Mouse (Mus musculus) layer of hippocampus, adult 9-11 months (tissue): ENCODE measurements around the gene Hist1h2bb.
"Not testable (repeated sequence)": the region's sequence is repeated elsewhere in the genome, so short reads cannot be mapped to it uniquely, and the experiment has no call there.

ENCODE experiments used
- DNase-seq: peaks from one replicate; pipeline ENCODE4 v3.0.0; 2022

Hist1h2bb gene

DNA sequence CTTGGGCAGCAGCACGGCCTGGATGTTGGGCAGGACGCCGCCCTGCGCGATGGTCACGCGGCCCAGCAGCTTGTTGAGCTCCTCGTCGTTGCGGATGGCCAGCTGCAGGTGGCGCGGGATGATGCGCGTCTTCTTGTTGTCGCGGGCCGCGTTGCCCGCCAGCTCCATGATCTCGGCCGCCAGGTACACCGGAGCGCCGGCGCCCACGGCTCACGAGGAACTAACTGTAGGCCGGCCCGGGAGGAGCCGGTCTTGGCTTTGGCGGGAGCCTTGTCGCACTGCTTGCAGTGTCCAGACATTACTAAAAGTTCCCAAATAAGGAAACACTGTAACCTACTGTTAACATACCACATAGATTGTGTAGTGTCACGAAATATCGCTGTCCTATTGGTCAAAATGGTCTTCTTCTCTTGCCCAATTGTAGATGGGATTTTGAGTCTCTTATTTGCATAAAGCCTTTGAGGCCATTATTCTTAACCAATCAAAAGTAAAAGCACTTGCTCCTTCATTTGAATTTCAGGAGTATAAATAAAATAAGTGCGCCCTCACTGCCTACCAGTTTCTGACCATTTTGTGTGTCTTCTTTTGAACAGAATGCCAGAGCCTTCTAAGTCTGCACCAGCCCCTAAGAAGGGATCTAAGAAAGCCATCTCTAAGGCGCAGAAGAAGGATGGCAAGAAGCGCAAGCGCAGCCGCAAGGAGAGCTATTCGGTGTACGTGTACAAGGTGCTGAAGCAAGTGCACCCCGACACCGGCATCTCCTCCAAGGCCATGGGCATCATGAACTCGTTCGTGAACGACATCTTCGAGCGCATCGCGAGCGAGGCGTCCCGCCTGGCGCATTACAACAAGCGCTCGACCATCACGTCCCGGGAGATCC, at the start of gene Hist1h2bb:
Gene Hist1h2bb, plus strand, starts transcription at position 534 of the 880 bp plus-strand sequence.
- DNase-seq = peak; percentile 88

DNA sequence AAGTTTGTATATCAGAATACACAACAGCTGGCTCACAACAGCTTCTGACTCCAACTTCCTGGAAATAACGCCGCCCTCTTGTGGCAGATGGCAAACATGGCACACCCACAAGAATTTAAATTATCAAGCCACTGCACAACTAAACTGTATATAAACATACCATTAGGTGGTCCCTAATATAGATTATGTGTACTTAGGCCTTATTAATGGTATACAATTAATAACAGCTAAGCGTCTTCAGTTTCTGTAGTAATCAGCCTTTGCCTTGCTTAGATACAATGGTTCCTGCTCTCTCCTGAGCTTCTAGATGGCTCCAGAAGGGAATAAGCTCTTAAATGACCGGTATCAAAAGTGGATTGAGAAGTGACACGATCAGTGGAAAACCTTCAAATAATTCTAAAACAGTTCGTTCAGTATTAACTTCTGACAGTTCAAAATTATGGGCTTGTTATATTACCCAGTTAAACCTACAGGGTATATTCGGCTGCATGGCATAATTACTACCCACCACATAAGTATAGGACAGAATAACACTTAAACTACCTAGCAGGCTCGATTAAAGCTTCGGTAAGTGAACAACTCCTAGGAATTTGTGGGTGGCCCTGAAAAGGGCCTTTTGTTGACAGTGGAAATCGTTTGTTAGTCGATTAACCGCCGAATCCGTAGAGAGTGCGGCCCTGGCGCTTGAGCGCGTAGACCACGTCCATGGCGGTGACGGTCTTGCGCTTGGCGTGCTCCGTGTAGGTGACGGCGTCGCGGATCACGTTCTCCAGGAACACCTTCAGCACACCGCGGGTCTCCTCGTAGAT, 48.8 kb upstream of the Hist1h2bb start:
- no peak for DNase-seq

DNA sequence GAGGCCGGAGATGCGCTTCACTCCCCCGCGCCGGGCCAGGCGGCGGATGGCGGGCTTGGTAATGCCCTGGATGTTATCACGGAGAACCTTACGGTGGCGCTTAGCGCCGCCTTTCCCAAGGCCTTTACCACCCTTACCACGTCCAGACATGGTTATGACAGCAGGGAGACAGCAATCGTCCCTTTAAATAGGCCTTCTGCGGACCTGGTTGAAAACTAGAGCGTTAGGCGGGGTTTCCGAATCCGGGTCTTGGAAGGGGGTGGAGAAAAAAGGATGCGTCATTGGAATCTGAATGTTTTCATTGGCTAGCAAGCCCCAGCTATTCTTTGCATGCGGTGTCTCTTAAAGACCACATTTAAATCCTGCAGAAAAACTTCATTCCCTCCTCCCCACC, 48.2 kb upstream of the Hist1h2bb start, which contains the start of gene Hist1h4c:
Gene Hist1h4c, minus strand, starts transcription at position 155 of the 394 bp plus-strand sequence.
- DNase-seq = peak; percentile 98

DNA sequence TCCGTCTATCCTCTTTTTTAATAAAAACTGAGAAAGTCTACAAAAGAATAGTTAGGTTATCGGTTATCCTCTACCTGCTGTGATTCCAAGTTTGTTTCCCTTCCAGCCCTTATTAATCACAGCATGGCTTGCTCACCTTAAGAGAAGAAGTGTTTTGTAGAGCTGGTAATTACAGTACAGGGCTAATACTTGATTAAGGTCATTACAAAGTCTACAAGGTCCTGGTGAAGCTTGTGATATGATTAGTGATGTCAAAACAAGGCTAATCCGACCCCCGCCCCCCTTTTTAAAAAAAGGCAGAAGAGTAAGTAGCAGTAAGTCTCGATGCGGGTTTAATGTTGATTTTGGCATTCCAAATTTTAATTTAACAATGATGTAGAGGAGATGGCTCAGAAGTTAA, 47.5 kb upstream of the Hist1h2bb start:
- no peak for DNase-seq

DNA sequence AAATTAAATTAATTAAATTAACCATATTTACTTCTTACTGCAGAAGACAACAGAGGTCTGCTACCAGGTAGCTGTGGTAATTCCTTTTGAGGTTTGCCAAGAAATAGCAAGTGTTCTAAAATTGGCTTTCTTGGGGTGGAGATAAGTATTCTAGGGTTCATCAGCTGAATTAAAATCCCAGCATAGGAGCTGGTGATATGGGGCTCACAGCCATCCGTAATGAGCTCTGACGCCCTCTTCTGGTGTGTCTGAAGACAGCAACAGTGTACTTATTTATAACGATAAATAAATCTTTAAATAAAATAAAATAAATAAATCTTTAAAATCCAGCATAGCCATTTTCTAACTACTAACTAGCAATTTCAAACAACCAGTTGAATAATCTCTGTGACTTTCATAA, 46.8 kb upstream of the Hist1h2bb start:
- DNase-seq = no peak

DNA sequence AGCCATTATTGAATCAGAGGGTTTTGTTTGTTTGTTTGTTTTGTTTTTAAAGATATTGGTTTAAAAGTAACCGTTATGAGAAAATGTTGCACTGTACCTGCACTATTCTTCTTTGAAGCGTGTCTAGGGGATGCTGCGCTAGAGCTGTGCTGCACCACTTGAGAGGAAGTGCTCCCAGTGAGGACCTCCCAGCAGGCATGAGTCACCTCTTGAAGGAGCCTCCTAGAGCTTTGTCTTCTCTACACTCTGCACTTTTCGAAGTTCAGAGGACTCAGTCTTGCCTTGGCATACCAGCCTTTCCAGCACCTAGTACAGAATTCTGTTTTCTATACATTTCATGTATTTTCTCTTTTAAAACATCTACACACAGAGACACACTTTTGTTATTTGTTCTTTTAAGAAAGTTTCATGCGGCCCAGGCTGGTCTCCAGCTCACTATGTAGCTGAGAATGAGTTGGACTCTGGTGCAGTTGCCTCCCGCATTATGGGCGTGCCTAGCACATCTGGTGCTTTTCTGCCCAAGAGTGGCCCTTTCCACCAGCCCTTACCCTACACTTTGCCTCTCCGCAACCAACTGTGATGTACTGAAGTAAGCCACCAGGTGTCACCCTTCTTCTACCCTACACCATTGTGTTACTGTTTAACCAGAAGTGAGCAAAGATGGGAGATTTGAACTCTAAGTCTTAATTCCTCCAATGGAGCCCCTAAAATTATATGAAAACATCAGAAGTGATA, 45.6 kb upstream of the Hist1h2bb start:
- peak; percentile 84 for DNase-seq

DNA sequence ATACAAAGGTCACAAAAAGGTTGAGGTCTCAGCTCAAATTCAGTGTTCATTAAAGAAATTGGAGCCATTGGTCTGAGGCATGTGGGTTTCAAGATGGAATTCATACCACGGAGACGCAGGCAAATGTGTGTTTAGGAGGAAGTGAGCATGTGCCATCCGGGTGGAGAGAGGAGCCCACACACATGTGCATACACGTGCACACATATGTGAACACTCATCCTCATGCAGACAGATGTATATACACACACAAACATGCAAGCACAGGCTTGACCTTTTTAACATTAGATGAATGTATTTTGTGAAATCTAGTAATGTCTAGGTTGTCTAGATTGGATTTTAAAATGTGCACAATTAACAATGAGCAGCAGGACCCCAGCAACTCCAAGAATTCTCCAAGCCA, 44.3 kb upstream of the Hist1h2bb start:
- DNase-seq = no peak

DNA sequence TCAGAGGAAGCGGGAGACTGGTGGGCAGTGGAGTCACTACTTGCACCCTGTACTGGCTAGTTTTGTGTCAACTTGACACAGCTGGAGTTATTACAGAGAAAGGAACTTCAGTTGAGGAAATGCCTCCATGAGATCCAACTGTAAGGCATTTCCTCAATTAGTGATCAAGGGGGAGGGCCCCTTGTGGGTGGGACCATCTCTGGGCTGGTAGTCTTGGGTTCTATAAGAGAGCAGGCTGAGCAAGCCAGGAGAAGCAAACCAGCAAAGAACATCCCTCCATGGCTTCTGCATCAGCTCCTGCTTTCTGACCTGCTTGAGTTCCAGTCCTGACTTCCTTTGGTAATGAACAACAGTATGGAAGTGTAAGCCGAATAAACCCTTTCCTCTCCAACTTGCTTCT, 43.7 kb upstream of the Hist1h2bb start:
- DNase-seq = not testable (repeated sequence)

DNA sequence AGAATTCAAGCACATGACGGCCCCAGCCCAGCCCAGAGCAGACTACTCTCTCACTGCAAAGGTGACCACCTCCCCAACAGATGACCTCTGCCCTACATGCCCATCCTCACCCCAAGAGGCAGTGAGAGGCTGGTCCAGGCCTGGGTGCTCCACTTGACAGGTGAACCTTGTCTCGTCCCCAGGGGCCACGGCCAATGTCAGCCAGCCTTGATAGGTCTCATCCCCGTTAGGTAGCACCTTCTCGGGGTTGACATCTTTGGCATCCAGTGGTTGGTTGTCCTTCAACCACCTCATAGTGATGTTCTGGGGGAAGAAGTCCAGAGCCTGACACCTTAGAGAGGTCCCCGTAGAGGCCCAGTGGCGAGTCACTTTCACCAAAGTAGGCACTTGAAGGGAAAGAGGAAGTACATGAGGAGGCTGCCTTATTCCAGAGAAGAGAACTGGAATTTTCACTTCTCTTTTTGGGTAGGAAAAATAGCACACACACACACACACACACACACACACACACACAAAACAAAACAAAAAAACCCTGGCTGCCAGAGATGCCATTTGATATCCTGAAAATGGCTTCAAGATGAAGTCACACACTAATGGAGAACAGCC, 40.7 kb upstream of the Hist1h2bb start:
- DNase-seq = no peak

DNA sequence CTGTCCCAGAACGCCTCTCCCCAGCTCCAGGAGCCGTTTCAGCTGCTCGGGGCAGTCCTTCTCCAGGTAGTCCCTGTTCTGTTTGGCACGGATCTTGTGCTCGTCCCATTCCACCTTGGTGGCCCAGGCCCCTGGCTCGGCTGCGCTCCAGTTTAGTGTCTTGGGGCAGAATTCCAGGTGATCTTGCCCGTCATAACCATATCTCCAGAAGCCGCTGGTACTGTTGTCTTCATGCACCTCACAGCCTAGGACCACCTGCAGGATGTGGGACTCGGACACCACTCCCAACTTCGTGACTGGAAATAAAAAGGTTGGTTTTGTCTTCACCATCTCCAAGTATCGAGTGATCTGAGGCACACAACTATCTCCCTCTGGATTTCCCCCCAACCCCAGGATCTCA, 39.8 kb upstream of the Hist1h2bb start:
- DNase-seq = no peak

DNA sequence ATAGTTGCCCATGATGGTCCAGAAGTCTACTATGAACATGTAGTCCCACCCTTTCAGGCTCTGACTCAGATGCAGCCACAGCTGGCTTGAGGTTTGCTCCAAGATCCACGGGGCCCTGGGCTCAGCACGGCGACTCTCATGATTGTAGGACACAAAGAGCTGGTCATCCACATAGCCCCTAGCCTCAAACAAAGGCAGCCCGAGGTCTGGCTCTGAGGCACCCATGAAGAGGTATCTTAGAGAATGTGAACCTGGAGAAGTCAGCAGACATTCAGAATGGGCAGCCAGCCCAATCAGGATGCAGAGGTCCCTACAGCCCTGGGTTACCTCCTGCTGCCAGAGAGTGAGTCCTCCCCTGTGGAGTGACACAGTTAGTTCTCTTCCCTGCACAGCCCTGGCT, 38.5 kb upstream of the Hist1h2bb start:
- DNase-seq = no peak

DNA sequence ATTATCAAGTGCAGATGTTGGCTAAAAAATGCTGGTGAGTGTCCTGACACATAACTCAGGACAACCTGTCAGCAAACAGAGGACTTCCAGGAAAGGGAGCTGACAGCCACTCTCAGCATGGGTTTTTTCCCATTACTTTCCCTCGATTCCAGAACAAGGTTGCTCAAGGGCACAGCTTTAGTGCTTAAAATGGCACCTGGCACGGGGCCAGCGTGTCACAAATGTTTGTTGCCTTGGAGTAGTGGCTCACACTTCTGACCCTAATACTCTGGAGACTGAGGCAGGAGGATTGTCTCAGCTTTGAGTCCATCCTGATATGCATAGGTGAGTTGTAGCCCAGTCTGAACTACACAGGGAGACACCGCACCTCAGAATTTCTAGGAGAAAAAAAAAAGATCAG, 37.9 kb upstream of the Hist1h2bb start:
- DNase-seq = no peak

DNA sequence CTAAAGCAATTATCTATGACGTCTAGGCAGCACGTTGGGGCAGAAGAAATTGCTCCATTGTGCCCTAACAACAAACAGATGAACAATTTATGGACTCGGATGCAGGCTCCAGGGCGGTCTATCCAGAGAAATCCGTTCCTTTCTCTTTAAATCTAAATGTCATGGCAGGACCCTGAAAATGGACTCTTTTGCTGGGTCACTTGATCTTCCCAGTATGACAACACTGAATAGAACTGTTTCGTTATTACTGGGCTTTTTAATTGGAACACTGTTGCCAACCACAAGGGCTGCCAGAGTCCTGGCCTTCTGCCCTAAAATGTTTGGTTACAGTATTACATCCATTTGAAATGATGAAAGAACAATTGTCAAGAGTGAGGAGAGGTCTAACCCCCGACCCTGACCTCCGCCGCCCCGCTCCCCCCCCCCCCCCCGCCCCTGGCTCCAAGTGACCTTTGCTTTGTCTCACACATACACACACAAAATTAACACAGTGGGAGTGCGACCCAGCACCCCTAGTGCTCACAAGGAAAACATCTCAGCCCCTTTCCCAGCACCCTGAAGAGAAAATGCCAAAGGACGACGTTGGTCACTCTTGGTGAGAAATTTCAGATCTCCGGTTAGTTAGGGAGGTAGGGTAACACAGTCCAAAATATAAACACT, 36.7 kb upstream of the Hist1h2bb start:
- no peak for DNase-seq

DNA sequence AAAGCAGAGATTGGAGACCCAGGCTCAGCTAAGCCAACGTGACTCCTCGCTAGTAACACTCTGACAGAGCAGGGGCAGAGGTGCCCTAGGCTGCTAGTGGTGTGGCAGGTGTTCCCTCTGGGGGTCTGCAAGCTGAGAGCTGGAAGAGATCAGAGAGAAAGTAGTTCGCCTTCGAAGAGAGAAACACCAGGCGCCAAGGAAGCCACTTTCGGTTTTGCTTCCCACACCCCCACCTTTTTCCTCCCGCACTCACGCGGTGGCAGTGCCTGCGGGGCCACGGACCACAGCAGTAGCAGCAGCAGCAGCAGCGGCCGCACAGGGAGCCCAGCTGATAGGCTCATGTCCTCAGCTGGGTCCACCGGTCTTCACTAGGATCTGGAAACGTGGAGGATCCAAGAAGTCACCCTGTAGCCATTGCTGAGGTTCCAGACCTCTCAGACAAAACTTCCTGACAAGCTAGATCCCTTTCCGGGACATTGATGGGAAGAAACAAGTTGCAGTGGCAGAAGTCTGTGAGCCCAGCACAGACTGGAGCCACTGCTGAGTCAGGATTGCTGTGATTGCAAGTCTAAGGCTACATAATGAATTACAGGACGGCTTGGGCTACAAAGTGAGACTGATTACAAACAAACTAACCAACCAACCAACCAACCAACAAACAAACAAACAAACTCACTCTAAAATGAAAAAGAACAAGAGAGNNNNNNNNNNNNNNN, 36.0 kb upstream of the Hist1h2bb start, which contains the start of gene Hfe:
Gene Hfe, minus strand, starts transcription at position 481 of the 716 bp plus-strand sequence.
- no peak for DNase-seq

DNA sequence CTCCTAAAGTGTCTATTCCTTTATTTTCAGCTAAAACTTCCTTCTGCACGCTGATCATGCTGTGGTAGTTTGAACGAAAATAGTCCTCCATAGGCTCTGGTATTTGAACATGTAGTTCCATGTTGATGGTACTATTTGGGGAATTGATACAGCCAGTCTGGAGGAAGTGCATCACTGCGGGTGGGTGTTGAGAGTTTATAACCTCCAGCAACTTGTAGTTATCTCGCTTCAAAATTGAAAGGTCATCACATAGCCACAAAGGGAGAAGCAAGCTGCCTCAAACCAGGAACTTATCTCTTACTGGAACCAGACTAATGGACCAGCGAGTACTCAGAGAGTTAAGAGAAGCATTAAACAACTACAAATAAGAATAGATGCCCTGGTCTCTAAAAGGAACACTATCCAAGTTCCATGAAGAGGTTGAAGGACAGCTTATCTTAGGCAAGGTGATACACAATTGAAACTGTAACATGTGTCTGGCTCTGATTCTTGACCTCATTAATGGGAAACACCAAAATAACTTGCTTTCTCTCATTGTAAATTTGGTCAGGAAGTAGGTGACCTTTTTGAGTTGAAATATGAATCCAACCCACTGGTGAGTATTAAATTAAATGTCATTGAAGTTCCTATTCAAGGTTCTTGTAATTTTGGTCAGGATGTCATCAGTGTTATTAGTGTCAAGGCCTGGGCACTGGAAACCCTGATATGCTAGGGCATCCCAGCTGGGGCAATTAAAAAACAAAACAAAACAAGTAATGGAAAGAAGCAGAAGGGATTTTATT, 30.1 kb upstream of the Hist1h2bb start:
- DNase-seq = no peak

DNA sequence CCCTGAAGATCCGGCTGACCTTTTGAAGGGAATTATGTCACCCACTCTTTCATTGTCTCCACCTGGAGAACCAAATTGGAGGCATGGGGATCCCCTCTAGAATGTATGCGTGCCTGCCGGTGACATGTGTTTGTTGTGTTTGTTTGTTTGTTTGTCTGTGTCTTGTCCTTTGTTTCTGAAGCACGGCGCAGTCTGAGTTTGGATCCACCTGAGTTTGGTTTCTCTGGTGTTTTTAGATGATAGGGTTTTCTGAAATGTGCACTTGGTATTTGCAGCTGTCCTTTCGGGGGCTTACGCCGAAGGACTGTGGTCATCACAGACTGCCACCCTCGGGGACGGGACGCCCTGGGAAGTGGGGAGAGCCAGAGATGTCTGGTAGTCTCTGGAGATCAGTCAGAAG, 29.4 kb upstream of the Hist1h2bb start:
- no peak for DNase-seq

DNA sequence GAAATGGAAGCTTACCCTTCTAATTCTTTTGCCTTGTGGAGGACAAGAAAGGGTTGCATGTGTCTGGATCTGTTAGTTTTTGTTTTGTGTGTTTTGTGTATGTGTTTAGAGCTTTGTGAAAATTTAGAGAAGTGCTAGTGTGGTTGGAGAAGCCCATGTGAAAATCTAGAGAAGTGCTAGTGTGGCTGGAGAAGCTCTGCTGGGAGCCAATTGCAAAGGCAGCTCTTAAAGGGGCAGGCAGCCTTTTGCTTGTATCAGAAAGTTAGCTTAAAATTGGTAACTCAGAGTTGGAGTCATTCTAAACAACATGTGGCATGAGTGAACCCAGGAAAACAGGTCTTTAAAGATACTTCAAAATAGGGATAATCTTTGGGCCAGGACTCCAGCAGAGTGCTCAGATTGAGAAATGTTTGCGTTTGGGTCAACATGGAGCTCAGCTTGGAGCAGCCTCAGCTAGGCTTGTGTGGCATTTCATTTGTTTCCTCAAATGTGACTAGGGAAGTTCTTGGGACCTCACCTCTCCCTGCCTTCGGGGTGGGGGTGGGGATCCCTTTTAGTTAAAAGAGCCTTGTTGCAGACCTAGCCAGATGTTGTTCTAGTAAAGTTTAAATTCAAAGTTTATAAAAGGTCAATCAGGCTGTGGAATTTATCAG, 28.8 kb upstream of the Hist1h2bb start:
- DNase-seq = not testable (repeated sequence)

DNA sequence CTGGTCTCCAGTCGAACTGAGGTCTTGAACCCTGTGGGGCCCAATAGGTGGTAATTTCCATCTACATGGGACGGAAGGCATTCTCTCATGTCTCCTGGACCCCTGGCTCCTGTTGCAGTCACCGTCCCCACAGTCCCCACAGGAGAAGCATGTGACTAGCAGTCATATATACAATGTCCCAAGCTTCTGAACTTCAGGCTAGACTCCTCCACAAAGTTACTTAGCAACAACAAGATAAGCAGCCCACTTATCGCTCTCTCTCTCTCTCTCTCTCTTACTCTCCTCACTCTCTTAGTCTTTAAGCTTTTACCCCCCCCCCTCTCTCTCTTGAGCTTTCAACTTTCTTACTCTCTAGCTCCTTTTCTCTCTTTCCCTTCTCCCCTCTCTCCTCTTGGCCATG, 22.3 kb upstream of the Hist1h2bb start:
- DNase-seq = no peak

DNA sequence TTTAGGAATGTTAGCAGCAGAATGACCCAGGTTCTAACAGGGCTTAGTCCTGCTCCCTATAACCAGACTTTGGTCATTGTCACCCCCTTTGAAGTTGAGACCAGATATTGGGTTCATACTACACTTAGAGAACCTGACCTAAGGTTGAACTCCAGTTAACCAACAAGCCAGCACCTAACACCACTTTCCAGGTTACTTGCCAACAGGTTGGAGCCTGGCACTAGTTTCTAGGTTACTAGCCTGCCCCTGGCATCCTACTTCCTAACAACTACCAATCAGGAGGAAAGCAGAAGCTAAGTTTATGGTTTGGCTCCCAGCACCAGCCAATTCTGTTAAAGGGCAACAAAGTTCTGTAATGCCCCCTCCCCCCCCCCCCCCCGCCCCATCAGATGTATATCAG, 21.3 kb upstream of the Hist1h2bb start:
- no peak for DNase-seq
